Mouse (Mus musculus) c-Kit-positive CD71-positive TER-119-negative erythroid progenitor cells, embryonic 14.5 days (primary cell): Measurements from ENCODE around the gene Zswim5.
A peak's percentile ranks its signal among the peaks of the same experiment; 100 is the strongest.

Experiments used
- DNase-seq: peaks from one replicate; pipeline ENCODE4 v3.0.0-alpha.2; 2013; ENCODE audit warnings: low read depth

Zswim5 gene

DNA sequence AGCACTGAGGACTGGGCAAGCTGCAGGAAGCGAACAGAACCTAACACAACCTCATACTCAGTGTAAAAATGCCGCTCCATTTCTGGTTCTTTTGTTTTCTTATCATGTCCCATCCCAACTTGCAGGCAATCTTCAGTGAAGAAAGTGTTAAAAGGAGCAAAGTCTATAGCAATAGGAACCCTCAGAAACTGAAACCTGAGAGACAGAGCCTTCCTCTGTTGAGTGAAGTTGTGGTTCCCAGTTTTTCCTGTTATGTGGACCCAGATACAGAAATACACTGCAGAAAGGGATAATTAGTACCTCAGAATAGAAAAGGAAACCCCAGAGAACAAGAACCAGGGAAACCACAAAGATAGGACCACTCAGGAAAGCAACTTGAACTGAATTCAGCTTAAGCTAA is 36.1 kb downstream of the Zswim5 start:
- no peak for DNase-seq

DNA sequence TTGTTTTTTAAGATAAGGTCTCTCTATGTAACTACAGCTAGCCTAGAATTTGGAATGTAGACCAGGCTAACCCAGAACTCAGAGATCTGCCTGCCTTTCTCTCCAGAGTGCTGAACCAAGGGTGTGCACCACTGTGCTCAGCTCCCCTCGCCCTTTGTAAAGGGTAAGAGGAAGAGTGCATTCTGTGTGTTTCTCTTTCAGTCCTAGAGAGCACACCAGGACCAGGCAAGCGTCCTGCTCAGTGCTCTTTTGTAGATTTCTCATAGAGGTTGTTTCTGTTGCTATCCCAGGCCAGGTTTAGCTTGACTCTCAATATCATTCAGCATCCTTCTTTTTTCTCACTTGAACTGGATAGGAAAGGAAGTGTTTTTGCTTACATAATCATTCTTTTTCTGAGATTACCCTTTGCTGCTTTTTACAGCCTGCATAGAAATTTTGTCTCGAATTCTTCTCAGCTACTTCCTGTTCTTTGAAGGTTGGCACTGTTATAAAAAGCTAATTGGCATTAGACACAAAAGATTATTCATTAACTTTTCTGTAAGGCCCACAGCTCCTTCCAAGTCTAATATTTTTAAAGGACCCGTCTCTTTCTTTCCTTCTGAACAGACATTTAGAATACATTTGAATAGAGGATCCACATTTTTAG is 51.0 kb downstream of the Zswim5 start:
- DNase-seq: no peak

DNA sequence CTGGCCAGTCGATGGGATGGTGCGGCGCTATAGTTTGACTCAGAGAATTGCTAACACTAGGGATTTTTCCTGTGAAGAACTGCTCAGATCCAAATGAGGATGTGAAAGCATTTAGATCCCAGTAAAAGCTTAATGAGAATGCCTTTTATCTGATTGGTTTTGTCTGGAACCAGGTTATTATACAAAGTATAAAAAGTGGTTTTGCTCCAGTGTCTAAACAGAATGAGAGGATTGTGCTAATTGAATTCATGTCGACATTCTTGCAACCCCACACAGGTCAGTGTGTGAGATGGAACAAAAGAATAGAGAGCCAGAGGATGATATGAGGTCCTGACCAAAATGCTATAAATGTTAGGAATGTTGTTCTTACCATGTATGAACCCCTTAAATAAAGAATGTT is 62.4 kb downstream of the Zswim5 start:
- no peak for DNase-seq

DNA sequence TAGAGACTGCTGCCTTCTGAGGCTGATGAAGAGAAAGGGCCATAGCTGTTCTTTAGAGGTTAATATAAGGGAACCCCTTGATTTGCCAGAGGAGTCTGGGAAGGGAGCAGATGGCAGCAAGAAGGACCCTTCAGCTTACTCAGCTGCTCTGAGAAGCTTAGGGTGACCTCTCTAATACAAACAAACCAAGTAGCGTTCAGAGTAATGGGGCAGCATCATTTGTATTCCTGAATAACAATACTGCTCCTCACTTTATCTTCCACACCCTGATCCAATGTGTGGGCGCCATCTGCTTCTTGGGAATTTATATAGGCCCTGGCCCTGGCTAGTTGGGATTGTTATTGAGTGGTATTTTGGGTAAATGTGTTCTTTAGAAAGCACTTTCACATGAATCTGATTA is 65.5 kb downstream of the Zswim5 start:
- DNase-seq: no peak

DNA sequence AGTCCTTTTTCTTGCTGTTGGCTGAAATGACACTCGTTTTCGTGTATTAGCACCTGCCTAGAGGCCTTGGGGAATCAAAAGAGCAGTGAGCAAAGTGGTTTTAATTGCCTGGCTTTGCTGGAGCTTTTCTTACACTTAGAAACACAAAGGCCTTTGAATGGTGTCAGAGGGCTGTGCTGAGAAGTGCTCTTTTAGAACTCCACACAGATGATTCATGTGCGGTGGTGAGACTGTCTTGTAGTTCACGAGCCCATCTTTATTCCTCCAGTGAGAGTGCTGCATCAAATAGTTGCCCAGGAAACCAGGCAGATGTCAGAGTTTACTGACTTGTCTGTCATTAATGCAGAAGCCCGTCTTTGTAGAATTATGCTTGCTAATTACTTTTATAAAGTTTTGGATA is 66.9 kb downstream of the Zswim5 start:
- DNase-seq: no peak

DNA sequence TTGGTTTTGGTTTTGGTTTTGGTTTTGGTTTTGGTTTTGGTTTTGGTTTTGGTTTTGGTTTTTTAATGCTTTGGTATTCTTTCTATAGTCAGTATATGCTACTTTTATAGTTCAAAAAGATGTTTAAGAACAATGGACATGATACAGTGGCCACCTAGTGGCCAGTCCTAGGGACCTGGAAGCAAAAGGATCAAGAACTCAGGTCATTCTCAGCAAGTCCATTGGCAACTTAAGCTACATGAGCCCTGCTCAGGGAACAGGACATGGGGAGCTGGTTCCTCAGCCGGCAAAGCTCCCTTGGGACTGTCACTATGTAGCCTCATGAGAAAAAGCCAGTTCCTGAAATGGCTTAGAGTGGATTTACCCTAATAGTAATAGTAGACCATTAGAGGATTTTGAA is 74.5 kb downstream of the Zswim5 start:
- peak; percentile 1 for DNase-seq

DNA sequence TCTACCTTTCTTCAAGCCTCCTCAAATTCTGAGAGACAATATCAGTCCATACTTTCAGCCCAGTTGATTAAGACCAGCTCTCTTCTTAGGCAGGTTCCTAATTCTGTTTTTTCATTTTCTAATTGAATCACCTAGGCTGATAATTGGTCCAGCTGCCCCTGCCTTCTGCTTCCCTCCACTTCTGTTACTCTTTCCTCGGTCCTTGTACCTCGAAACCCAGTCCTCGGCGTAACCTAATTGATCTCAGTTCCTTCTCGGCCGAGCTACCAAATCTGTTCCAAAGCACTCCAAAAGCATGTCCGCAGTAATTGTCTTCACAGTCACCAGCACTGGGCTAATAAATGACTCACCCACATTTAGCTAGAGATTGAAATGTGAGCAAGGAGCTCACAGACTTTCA is 77.8 kb downstream of the Zswim5 start:
- no peak for DNase-seq

DNA sequence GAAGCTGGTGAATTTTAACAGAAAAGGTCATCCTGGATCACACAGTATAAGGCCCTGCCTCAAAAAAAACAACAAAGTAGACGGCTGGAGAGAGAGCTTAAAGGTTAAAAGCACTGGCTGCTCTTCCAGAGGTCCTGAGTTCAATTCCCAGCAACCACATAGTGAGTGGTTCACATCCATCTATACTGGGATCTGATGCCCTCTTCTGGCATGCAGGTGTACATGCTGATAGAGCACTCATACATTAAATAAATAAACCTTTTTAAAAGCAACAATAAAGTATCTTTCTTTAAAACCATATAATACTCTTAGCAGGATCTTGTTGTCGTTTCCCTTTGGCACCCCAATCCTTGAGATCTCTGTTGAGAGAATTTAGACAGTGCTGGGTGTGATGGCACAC is 99.3 kb downstream of the Zswim5 start:
- DNase-seq: no peak

DNA sequence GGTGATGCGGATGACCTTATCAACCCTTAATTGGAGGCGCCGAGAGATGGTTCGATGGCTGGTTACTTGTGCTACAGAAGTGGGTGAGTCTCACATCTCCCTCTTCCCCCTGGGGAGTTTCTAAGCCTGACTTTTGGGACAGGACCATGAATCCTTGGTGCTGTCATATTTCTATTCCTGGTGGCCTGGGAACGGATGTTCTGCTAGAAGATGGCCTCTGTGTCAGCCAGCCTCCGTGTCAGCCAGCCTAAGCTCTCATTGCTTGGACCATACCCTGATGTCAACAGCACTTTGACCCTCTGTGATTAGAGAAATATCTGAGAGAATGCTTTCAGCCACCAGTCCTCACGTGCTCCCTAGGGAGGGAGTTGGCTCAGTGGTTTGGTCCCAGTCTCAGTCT is 108.5 kb downstream of the Zswim5 start:
- no peak for DNase-seq

DNA sequence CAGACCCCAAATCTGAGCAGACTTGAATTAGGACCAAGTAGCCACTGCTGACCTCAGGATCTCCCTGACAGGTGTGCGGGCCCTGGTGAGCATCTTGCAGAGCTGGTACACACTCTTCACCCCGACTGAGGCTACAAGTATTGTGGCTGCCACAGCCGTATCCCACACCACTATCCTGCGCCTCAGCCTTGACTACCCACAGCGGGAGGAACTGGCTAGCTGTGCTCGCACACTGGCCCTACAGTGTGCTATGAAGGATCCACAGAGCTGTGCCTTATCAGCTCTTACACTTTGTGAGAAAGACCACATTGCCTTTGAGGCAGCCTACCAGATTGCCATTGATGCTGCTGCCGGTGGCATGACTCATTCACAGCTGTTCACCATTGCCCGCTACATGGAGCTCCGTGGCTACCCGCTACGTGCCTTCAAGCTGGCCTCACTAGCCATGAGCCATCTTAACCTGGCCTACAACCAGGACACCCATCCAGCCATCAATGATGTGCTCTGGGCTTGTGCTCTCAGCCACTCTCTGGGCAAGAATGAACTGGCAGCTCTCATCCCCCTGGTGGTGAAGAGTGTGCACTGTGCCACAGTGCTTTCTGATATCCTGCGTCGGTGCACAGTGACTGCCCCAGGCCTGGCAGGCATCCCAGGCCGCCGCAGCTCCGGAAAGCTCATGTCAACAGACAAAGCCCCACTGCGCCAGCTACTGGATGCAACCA is 109.4 kb downstream of the Zswim5 start:
- DNase-seq: peak; percentile 36

DNA sequence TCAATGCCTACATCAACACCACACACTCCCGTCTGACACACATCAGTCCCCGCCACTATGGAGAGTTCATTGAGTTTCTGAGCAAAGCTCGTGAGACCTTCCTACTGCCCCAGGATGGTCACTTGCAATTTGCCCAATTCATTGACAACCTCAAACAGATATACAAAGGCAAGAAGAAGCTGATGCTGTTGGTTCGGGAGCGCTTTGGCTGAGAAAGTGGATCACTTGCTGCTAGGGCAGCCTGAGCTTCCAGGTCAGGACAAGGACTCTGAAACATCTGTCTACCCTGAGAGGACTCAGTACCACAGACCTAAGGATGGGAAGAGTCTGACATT is 109.9 kb downstream of the Zswim5 start:
- no peak for DNase-seq

DNA sequence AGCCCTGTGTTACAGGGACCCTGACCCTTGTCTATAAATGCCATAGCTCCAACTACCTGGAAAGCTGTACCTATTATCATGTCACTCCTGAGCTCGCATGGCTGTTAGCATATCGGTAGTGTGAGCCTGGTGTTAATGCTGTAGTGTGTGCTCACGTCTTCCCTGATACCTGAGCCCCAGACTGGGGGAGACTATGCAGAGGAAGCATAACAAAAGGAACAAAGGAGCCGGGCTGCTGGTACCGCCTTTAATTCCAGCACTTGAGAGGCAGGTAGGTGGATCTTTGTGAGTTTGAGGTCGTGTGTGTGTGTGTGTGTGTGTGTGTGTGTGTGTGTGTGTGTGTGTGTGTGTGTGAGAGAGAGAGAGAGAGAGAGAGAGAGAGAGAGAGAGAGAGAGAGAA is 112.6 kb downstream of the Zswim5 start:
- DNase-seq: no peak

DNA sequence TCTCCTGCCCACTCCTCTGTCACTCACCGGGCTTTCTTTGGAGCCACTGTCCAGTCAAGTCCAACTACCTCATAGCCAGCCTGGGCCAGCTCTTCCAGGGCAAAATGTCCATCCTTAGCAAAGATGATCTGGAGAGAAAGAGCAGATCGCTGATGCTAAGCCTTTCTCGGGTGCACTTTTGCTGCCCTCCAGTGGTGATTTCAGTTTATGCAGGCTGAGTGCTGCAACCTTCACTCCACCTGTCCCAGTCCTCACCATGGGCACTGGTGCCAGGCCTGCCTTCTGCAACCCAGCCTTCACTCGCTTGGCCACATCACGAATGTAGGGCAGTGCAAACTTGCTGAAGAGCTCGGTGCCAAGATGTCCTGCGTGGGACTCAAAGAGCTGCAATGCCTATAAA is 114.2 kb downstream of the Zswim5 start:
- peak; percentile 74 for DNase-seq

DNA sequence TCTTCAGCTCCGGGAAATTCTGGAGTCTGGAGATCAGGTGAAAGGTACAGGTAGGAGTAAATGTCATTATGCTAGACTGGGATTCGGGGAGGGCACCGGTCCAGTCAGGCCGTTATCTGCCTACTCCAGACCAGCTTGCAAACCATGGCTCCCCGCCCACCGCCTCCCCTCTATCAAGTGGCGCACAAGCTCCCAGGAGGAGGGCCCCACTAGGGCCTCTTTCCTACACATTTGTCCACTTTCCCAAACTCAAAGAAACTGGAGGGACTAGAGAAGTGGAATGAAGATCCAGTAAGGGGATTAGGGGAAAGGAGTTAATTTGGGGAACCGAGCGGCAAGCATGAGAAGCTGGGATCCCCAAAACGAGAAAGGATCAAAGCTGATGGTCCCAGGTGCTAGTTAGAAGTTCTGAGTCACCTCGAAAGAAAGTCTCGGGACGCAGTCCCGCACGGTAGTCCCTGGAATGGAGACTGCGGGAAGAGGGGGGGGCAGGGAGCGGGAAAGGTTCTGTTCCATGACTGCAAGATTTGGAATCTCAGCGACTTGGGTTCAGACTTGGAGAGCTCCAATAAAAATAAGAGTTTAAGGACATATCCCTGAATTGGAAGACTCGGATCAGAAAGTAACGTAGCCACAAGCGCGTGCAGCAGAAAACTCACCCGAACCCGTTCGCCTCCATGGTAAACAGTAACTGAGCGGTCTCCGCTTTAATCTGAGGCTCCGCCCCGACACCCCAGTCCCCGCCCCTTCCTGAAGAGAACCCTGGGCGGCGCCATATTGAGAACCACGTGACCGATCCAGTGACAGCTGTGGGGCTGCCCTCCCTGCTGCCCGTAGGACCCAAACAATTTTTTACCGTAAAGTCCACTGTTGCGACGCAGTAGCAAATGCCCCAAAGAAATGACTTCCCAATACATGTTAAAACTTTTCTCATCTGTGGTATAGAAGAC is 116.8 kb downstream of the Zswim5 start, which contains the start of gene Urod:
Urod (minus strand) TSS at position 742 of the 950 bp plus-strand sequence.
- peak; percentile 94 for DNase-seq

DNA sequence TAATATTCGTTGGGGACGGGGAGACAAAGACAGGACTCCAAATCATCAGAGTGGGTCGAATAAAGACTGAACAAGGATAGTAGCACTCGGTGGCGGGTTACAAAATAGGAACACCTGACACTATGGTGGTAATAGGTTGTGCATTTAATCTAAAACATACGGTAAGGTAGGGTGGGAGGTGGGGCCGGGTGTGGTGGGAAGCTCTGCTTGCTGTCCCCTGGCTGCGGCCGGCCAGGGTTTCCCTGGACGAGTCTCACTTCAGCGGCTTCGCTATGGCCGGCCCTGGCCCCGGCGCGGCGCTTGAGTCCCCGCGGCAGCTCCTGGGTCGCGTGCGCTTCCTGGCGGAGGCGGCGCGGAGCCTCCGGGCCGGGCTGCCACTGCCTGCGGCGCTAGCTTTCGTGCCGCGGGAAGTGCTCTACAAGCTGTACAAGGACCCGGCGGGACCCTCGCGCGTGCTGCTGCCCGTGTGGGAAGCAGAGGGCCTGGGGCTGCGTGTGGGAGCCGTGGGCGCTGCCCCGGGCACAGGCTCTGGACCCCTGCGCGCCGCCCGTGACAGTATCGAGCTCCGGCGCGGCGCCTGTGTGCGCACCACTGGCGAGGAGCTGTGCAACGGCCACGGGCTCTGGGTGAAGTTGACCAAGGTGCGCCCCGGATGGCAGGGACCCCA is 118.1 kb downstream of the Zswim5 start, which contains the start of gene Hectd3:
Hectd3 (plus strand) TSS at position 187 of the 667 bp plus-strand sequence.
- peak; percentile 53 for DNase-seq

DNA sequence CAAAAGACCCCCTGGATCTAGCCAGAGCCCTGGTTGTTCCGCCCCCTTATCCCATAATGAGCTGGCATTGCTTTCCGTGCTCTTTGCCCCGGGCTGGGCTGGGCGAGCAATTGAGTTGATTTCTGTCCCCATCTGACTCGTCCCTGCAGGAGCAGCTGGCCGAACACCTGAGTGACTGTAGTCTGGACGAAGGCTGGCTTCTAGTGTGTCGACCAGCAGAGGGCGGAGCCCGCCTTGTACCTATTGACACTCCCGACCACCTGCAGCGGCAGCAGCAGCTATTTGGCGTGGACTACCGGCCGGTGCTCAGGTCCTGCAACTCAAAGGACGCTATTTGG is 118.6 kb downstream of the Zswim5 start:
- DNase-seq: no peak

DNA sequence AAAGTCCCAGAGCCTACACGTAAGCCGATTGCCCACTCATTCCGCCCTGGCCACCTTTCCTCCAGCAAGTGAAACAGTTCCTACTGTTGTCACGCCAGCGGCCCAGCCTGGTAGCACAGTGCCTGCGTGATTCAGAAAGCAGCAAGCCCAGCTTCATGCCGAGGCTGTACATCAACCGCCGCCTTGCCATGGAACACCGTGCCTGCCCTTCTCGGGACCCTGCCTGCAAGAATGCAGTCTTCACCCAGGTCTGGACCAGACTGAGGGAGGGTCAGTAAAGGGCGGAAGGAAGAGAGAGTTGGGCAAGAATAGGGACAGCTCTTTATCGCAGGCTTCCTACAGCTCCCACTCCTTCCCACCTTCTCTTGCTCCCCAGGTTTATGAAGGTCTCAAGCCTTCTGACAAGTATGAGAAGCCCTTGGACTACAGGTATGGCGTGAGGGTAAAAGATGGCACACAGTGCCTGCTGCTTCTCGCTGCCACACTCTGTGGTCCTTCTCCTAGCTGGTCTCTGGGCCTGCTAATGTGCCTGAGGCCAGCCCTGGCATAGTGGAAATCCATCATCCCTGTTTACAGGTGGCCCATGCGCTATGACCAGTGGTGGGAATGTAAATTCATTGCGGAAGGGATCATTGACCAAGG is 122.5 kb downstream of the Zswim5 start:
- no peak for DNase-seq

DNA sequence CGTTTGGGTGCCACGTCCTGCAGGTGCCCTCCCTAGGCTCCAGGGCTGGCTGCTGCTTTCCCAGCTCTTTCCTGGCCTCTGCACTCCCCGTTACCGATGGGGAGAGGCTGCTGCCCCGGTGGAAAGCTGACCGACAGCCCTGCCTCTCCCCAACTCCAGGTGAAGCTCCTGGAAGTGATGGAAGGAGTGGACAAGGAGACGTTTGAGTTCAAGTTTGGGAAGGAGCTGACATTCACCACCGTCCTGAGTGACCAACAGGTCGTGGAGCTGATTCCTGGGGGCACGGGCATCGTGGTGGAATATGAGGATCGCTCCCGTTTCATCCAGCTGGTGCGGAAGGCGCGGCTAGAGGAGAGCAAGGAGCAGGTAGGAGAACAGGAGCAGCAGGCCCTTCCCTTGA is 124.8 kb downstream of the Zswim5 start:
- no peak for DNase-seq

DNA sequence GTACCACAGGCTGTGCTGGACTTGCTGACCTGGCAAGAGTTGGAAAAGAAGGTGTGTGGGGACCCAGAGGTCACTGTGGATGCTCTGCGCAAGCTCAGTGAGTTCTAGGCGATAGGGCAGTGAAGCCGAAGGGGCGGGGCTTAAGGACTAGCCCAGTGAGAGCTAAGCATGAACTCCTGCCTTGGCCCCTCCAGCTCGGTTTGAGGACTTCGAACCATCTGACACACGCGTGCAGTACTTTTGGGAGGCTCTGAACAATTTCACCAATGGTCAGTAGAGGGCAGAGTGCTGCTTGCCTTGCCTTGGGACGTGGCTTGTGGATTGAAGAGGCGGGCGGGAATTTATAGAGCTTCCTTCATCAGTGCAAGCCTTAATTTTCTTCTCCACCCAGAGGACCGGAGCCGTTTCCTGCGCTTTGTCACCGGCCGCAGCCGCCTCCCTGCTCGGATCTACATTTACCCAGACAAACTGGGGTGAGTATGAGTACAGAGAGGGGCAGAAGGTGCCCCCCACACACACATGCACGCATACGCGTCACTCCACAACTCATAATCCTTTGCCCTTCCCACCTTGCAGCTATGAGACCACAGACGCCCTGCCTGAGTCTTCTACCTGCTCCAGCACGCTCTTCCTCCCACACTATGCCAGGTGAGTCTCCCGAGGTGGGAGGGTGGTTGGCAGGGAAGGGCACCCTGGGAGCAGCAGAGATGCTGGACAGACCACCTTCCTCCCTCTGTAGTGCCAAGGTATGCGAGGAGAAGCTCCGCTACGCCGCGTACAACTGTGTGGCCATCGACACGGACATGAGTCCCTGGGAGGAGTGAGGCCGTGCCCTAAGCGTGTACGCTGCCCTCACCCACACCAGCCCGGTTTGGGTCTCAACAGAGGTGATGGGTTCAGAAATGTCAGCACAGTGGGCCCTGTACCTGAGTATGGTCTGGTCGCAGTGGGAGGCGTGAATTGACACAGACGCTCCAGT is 125.7 kb downstream of the Zswim5 start:
- peak; percentile 59 for DNase-seq

DNA sequence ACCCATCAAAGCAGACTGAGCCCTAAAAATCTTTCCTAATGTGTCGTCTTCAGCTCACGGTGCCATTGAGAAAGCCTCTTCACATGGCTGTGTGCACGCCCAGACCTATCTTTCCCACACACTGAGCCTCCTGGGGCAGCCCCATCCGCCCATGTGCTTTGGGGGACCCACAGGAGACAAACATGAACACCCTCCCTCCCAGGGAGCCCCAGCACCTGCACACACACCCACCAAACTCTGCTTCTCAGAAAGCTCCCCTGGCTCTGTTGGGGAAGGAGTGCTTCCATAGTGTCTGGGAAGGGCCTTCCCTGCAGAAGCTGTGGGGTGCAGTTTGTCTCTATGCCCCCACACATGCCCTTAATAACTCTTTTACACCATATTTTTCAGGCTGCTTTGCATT is 127.5 kb downstream of the Zswim5 start:
- no peak for DNase-seq
